ENCODE assay signal across 14 mouse cellular contexts in the genomic region with DNA sequence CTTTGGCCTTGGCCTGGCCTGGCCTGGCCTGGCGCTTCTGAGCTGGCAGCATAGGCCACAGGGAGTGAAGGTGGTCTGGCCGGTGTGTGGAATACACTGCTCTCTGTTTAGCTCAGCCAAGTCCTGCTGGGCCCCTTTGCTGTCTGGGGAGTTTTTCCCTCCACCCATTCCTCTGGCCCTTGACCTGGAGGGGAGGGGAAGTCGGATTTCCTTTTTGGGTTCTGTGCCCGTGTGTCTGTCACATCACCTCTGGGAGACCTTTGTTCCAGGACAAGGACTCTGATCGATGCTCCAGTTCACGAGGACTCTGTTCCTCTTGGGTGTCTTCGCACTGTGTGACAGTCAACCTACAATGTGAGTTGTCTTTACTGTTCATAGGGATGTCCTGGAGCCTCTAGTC. TPM values are rescaled to one million over a fixed set of nuclear protein-coding genes. Genes with fewer than 3 reads are reported as not detected.
DNase-seq lines count a peak whose midpoint lies in the region; ATAC-seq and TF ChIP-seq lines count a peak whose summit lies in the region.
"Had no signal": no experiment of that assay in that cellular context is flagged by ENCODE, and none has a peak within 500 bp of the region (broad histone marks: within the 10 kb centered on the region; RNA-seq: fewer than 3 reads in every experiment).

No protein-coding gene starts in this region.

- WGBS in hindbrain, embryonic 12.5 days = 61% methylated on average over 7 of the region's 7 CpGs
- 59% methylated on average over 7 of the region's 7 CpGs for WGBS in hindbrain, embryonic 10.5 days
- WGBS in midbrain, embryonic 15.5 days = 68% methylated on average over 7 of the region's 7 CpGs
- WGBS in midbrain, embryonic 14.5 days = 71% methylated on average over 7 of the region's 7 CpGs
- WGBS in stomach, postnatal 0 days = 64% methylated on average over 7 of the region's 7 CpGs

- H3K27ac ChIP-seq in hindbrain, embryonic 12.5 days = peak overlapping the region; percentile 23; the same call in 1 of the 2 replicates
- H3K27ac ChIP-seq in hindbrain, embryonic 10.5 days = no peak overlapping the region
- no peak overlapping the region for H3K27ac ChIP-seq in midbrain, embryonic 15.5 days
- H3K27ac ChIP-seq in midbrain, embryonic 14.5 days (replicated peaks; ENCODE audit: low read depth, low read length) = no peak overlapping the region
- 0 out of 2 replicates have a peak overlapping the region, but pooled peaks have one; percentile 31 for H3K27ac ChIP-seq in stomach, postnatal 0 days (replicated peaks)
- H3K27ac ChIP-seq: limb, embryonic 13.5 days; midbrain, embryonic 13.5 days had no signal

- no peak overlapping the region for H3K4me3 ChIP-seq in hindbrain, embryonic 12.5 days
- H3K4me3 ChIP-seq in hindbrain, embryonic 10.5 days = no peak overlapping the region
- H3K4me3 ChIP-seq in midbrain, embryonic 15.5 days = no peak overlapping the region
- H3K4me3 ChIP-seq in midbrain, embryonic 14.5 days (replicated peaks; ENCODE audit: low read depth, low read length) = no peak overlapping the region
- no peak overlapping the region for H3K4me3 ChIP-seq in stomach, postnatal 0 days (ENCODE audit: low read depth, low read length)
- H3K4me3 ChIP-seq: erythroblast, embryonic 14.5 days; limb, embryonic 13.5 days; midbrain, embryonic 13.5 days had no signal

- H3K4me1 ChIP-seq in hindbrain, embryonic 12.5 days = peaks cover 65% of the 10 kb centered on the region
- peaks cover 73% of the 10 kb centered on the region for H3K4me1 ChIP-seq in hindbrain, embryonic 10.5 days (replicated peaks)
- peaks cover 25% of the 10 kb centered on the region for H3K4me1 ChIP-seq in midbrain, embryonic 15.5 days
- H3K4me1 ChIP-seq in midbrain, embryonic 14.5 days (ENCODE audit: control insufficient read depth, insufficient read depth, low read length) = peaks cover 15% of the 10 kb centered on the region; the same call in 1 of the 2 replicates
- peaks cover 18% of the 10 kb centered on the region; the same call in 1 of the 2 replicates for H3K4me1 ChIP-seq in stomach, postnatal 0 days (replicated peaks; ENCODE audit: control insufficient read depth, insufficient read depth)

- no peaks in the 10 kb centered on the region for H3K9me3 ChIP-seq in hindbrain, embryonic 12.5 days (replicated peaks)
- no peaks in the 10 kb centered on the region for H3K9me3 ChIP-seq in hindbrain, embryonic 10.5 days
- no peaks in the 10 kb centered on the region for H3K9me3 ChIP-seq in midbrain, embryonic 15.5 days
- no peaks in the 10 kb centered on the region for H3K9me3 ChIP-seq in midbrain, embryonic 14.5 days (ENCODE audit: control insufficient read depth, low read length)
- no peaks in the 10 kb centered on the region for H3K9me3 ChIP-seq in stomach, postnatal 0 days (ENCODE audit: control insufficient read depth, low read length)
- H3K9me3 ChIP-seq: limb, embryonic 13.5 days; midbrain, embryonic 13.5 days had no signal

- no peak overlapping the region for H3K9ac ChIP-seq in hindbrain, embryonic 12.5 days
- no peak overlapping the region for H3K9ac ChIP-seq in midbrain, embryonic 15.5 days
- H3K9ac ChIP-seq in midbrain, embryonic 14.5 days (replicated peaks; ENCODE audit: low read length) = no peak overlapping the region
- H3K9ac ChIP-seq in stomach, postnatal 0 days (ENCODE audit: low read length) = no peak overlapping the region
- H3K9ac ChIP-seq: limb, embryonic 13.5 days; midbrain, embryonic 13.5 days had no signal

- peak; percentile 26 for DNase-seq in adrenal gland, postnatal 10 days
- no peak for DNase-seq in adrenal gland, postnatal 25 days
- no peak for DNase-seq in hindbrain, embryonic 10.5 days (ENCODE audit: low spot score)
- DNase-seq in midbrain, embryonic 14.5 days = no peak
- DNase-seq in stomach, postnatal 0 days (ENCODE audit: low spot score) = no peak
- no peak for DNase-seq in layer of hippocampus, postnatal 25 days (ENCODE audit: extremely low spot score in 1 of 2, low spot score in 1 of 2)
- DNase-seq: cerebellum, adult 8-10 months; lung, postnatal 14 days; thymus, adult 2 months had no signal

- no peak for TF ChIP-seq CTCF in stomach, postnatal 0 days (IDR thresholded peaks at IDR 0.05; ENCODE audit: low read depth)

- peaks cover 23% of the 10 kb centered on the region for H3K36me3 ChIP-seq in hindbrain, embryonic 12.5 days
- peaks cover 100% of the 10 kb centered on the region for H3K36me3 ChIP-seq in hindbrain, embryonic 10.5 days
- H3K36me3 ChIP-seq in midbrain, embryonic 15.5 days (replicated peaks) = no peaks in the 10 kb centered on the region
- H3K36me3 ChIP-seq in midbrain, embryonic 14.5 days (ENCODE audit: control insufficient read depth, insufficient read depth, low read length) = peaks cover 8% of the 10 kb centered on the region
- H3K36me3 ChIP-seq in stomach, postnatal 0 days (ENCODE audit: control insufficient read depth, insufficient read depth, low read length) = no peaks in the 10 kb centered on the region

- ATAC-seq in hindbrain, embryonic 12.5 days (ENCODE audit: low FRiP score) = no peak
- 0 out of 2 replicates have a peak, but pooled peaks have one; percentile 8 for ATAC-seq in midbrain, embryonic 15.5 days (replicated peaks)
- ATAC-seq in midbrain, embryonic 14.5 days (ENCODE audit: low FRiP score, low TSS enrichment) = no peak
- ATAC-seq in stomach, postnatal 0 days (ENCODE audit: low FRiP score, low TSS enrichment) = no peak
- ATAC-seq: midbrain, embryonic 13.5 days had no signal

- TF ChIP-seq EP300 in stomach, postnatal 0 days (optimal IDR thresholded peaks at IDR 0.05) = no peak

- H3K27me3 ChIP-seq in hindbrain, embryonic 12.5 days = no peaks in the 10 kb centered on the region
- H3K27me3 ChIP-seq in hindbrain, embryonic 10.5 days (ENCODE audit: insufficient read depth, poor library complexity, severe bottlenecking) = no peaks in the 10 kb centered on the region
- H3K27me3 ChIP-seq in midbrain, embryonic 15.5 days (replicated peaks) = no peaks in the 10 kb centered on the region
- no peaks in the 10 kb centered on the region for H3K27me3 ChIP-seq in midbrain, embryonic 14.5 days (ENCODE audit: control insufficient read depth, insufficient read depth, low read length)
- no peaks in the 10 kb centered on the region for H3K27me3 ChIP-seq in stomach, postnatal 0 days (ENCODE audit: control insufficient read depth, insufficient read depth, low read length)
- H3K27me3 ChIP-seq: limb, embryonic 13.5 days; midbrain, embryonic 13.5 days had no signal

- H3K4me2 ChIP-seq in hindbrain, embryonic 12.5 days (replicated peaks) = no peak overlapping the region
- no peak overlapping the region for H3K4me2 ChIP-seq in midbrain, embryonic 15.5 days
- no peak overlapping the region for H3K4me2 ChIP-seq in midbrain, embryonic 14.5 days (ENCODE audit: low read length)
- H3K4me2 ChIP-seq in stomach, postnatal 0 days (replicated peaks; ENCODE audit: low read depth) = no peak overlapping the region
- H3K4me2 ChIP-seq: limb, embryonic 13.5 days; midbrain, embryonic 13.5 days had no signal

RNA-seq across cellular contexts. Expression of a gene that starts 11.7 kb away (rescaled TPM):
- 100 to 1,000 TPM; 148 to 215 TPM for total RNA-seq in adrenal gland, postnatal 10 days (2021)
- total RNA-seq in adrenal gland, postnatal 25 days (2021) = 220 and 297 TPM in 2 replicates
- polyA plus RNA-seq in hindbrain, embryonic 12.5 days (2016; fragmentation: Nextera tagmentation; extraction: Ambion mirVana) = 891 and 928 TPM in 2 replicates
- polyA plus RNA-seq in hindbrain, embryonic 10.5 days (2016; fragmentation: Nextera tagmentation; extraction: Ambion mirVana) = 918 and 954 TPM in 2 replicates
- 369 and 402 TPM in 2 replicates for polyA plus RNA-seq in midbrain, embryonic 15.5 days (2015; fragmentation: Nextera tagmentation; extraction: Ambion mirVana)
- 417 and 560 TPM in 2 replicates for polyA plus RNA-seq in midbrain, embryonic 14.5 days (2014; fragmentation: Nextera tagmentation; extraction: Ambion mirVana)
- polyA plus RNA-seq in stomach, postnatal 0 days (2015; fragmentation: Nextera tagmentation; extraction: Ambion mirVana) = 280 and 301 TPM in 2 replicates
- 100 to 1,000 TPM; 109 TPM for total RNA-seq in layer of hippocampus, postnatal 25 days (2021)

Comparison
In these comparisons a context has a peak if more than half of its experiments do, and no peak if none do; other contexts are left out.
1. H3K27ac ChIP-seq: peak in hindbrain, embryonic 12.5 days (single experiment) and stomach, postnatal 0 days (single experiment); none in hindbrain, embryonic 10.5 days (single experiment), midbrain, embryonic 15.5 days (single experiment) and midbrain, embryonic 14.5 days (single experiment).